Comparison of ENCODE assay signal across 8 mouse cellular contexts in the genomic region with DNA sequence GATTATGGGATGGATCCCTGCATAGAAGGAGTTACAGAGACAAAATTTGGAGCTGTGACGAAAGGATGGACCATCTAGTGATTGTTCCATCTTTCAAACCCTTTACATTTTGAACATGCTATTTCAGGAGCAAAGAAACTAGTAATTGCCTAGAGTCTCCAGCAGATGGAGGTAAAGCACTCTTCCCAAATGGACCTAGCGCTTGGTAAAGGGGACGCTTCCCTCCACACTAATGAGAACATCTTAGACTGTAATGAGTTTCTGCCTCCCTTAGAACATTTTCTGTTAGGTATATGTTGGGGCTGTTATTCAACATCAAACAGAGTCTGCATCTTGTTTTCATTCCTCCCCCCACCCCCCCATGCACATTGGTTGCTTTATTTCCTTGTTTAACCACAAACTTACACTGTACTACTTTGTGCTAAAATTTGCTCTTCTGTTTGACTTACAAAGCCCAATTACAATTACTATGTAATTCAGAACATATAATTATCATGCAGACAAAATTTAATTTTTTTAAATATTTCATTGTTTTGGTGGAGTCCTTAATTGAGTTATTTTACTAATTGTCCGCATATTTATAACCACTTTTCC.
A peak's percentile ranks its signal among the peaks of the same experiment; 100 is the strongest.
DNase-seq lines count a peak whose midpoint lies in the region; ATAC-seq and TF ChIP-seq lines count a peak whose summit lies in the region.

No protein-coding gene starts in this region.

- TF ChIP-seq CTCF in lung, embryonic 14.5 days (IDR thresholded peaks at IDR 0.05; ENCODE audit: low read depth): peak; percentile 80
- TF ChIP-seq CTCF in thymus, adult 2 months (IDR thresholded peaks at IDR 0.05; ENCODE audit: borderline replicate concordance, control insufficient read depth, extremely low read depth, insufficient read depth, low read length, poor library complexity): no peak

- H3K36me3 ChIP-seq in heart, embryonic 11.5 days (ENCODE audit: control insufficient read depth, insufficient read depth, low read length): no peaks in the 10 kb centered on the region
- H3K36me3 ChIP-seq in hindbrain, embryonic 13.5 days: no peaks in the 10 kb centered on the region
- no peaks in the 10 kb centered on the region for H3K36me3 ChIP-seq in lung, embryonic 14.5 days (ENCODE audit: insufficient read depth)
- no peaks in the 10 kb centered on the region for H3K36me3 ChIP-seq in thymus, adult 2 months (ENCODE audit: control insufficient read depth, insufficient read depth, low read length)

- no peak overlapping the region for H3K27ac ChIP-seq in heart, embryonic 11.5 days (ENCODE audit: low read depth, low read length)
- H3K27ac ChIP-seq in hindbrain, embryonic 13.5 days: no peak overlapping the region
- no peak overlapping the region for H3K27ac ChIP-seq in lung, embryonic 14.5 days (ENCODE audit: low read depth)
- no peak overlapping the region for H3K27ac ChIP-seq in thymus, adult 2 months (ENCODE audit: control insufficient read depth, insufficient read depth, low read length)

- H3K27me3 ChIP-seq in heart, embryonic 11.5 days (ENCODE audit: control insufficient read depth, insufficient read depth, low read length): no peaks in the 10 kb centered on the region
- no peaks in the 10 kb centered on the region for H3K27me3 ChIP-seq in hindbrain, embryonic 13.5 days
- H3K27me3 ChIP-seq in lung, embryonic 14.5 days (ENCODE audit: insufficient read depth, low read length): no peaks in the 10 kb centered on the region
- no peaks in the 10 kb centered on the region for H3K27me3 ChIP-seq in thymus, adult 2 months (ENCODE audit: control insufficient read depth, insufficient read depth, low read length)

- no peaks in the 10 kb centered on the region for H3K4me1 ChIP-seq in heart, embryonic 11.5 days (ENCODE audit: control insufficient read depth, insufficient read depth, low read length)
- no peaks in the 10 kb centered on the region for H3K4me1 ChIP-seq in hindbrain, embryonic 13.5 days (replicated peaks)
- H3K4me1 ChIP-seq in lung, embryonic 14.5 days (ENCODE audit: insufficient read depth): no peaks in the 10 kb centered on the region
- no peaks in the 10 kb centered on the region for H3K4me1 ChIP-seq in thymus, adult 2 months (replicated peaks; ENCODE audit: control insufficient read depth, insufficient read depth, low read length)

- H3K4me2 ChIP-seq in heart, embryonic 11.5 days: no peak overlapping the region
- H3K4me2 ChIP-seq in hindbrain, embryonic 13.5 days: no peak overlapping the region
- no peak overlapping the region for H3K4me2 ChIP-seq in lung, embryonic 14.5 days

- TF ChIP-seq POLR2A in thymus, adult 2 months (IDR thresholded peaks at IDR 0.05; ENCODE audit: control insufficient read depth, extremely low read depth, insufficient read depth, low read length, poor library complexity): no peak

- no peak for ATAC-seq in heart, embryonic 11.5 days (replicated peaks; ENCODE audit: insufficient number of reproducible peaks, low FRiP score, low TSS enrichment)
- peak; percentile 29 for ATAC-seq in CD4-positive, CD25-positive, alpha-beta regulatory T cell, adult 4 months
- peak; percentile 78; the same call in 1 of the 2 replicates for ATAC-seq in hindbrain, embryonic 13.5 days (ENCODE audit: low FRiP score)
- peak; percentile 75; the same call in 1 of the 2 replicates for ATAC-seq in lung, embryonic 14.5 days (ENCODE audit: insufficient read depth)

- H3K9me3 ChIP-seq in heart, embryonic 11.5 days (replicated peaks; ENCODE audit: control insufficient read depth, low read length): no peaks in the 10 kb centered on the region
- H3K9me3 ChIP-seq in hindbrain, embryonic 13.5 days: no peaks in the 10 kb centered on the region
- H3K9me3 ChIP-seq in lung, embryonic 14.5 days (ENCODE audit: low read depth, low read length): no peaks in the 10 kb centered on the region

- no peak overlapping the region for H3K9ac ChIP-seq in heart, embryonic 11.5 days (ENCODE audit: low read depth, low read length)
- H3K9ac ChIP-seq in hindbrain, embryonic 13.5 days: no peak overlapping the region
- H3K9ac ChIP-seq in lung, embryonic 14.5 days: no peak overlapping the region

- DNase-seq in heart, adult 8-10 months (ENCODE audit: low spot score): peak; percentile 9
- DNase-seq in c-Kit-positive CD71-negative TER-119-negative erythroid progenitor cells, embryonic 14.5 days (ENCODE audit: low read depth): peak; percentile 23
- peak; percentile 83 for DNase-seq in lung, embryonic 14.5 days
- peak; percentile 17 for DNase-seq in skeletal muscle tissue, adult 2 months (ENCODE audit: low read depth, low spot score)
- no peak for DNase-seq in thymus, adult 2 months

- H3K4me3 ChIP-seq in heart, embryonic 11.5 days (ENCODE audit: low read depth, low read length): no peak overlapping the region
- no peak overlapping the region for H3K4me3 ChIP-seq in hindbrain, embryonic 13.5 days
- H3K4me3 ChIP-seq in lung, embryonic 14.5 days (ENCODE audit: low read depth, low read length): no peak overlapping the region
- H3K4me3 ChIP-seq in thymus, adult 2 months (ENCODE audit: control insufficient read depth, insufficient read depth, low read length): no peak overlapping the region

- 37% methylated on average over 4 of the region's 4 CpGs for WGBS in heart, embryonic 11.5 days (ENCODE audit: insufficient replicate concordance)
- 38% methylated on average over 4 of the region's 4 CpGs for WGBS in hindbrain, embryonic 13.5 days
- WGBS in lung, embryonic 14.5 days: 38% methylated on average over 4 of the region's 4 CpGs
- 50% methylated on average over 4 of the region's 4 CpGs for WGBS in thymus, adult 2 months
